Mouse (Mus musculus): Measurements from ENCODE around the gene Map3k3. TPM values are rescaled to one million over a fixed set of nuclear protein-coding genes. Genes with fewer than 3 reads are reported as not detected.
"Not testable (repeated sequence)": the region's sequence is repeated elsewhere in the genome, so short reads cannot be mapped to it uniquely, and the experiment has no call there.

The Map3k3 gene
- polyA plus RNA-seq, 2 experiments, result 33.3 to 48.5 TPM

DNA sequence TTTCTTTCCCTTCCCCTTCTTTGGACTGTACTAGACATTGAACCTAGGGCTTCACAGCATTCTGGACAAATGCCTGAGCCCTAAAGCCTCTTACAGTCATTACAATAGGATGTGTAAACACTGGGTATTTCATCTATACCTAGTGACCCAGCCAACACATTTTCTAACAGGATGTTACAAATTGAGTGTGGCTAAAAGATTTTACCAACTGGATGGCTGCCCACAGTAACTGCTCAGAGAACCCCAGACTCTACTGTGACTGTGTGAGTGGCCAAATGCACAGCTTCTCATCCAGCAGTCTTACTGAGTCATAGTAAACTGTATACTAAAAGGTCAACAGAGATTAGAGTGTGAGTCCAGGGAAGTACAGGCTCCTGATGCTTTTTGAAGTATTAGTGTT, 110.9 kb downstream of the Map3k3 start:
- no peak overlapping the region for H3K4me2 ChIP-seq (replicated peaks; ENCODE audit: low read depth, low read length, severe bottlenecking)
- no peak for TF ChIP-seq POLR2A (IDR thresholded peaks at IDR 0.05; ENCODE audit: borderline replicate concordance, extremely low read depth, insufficient read depth, insufficient read length)
- DNase-seq (ENCODE audit: low spot score) (no peak), ATAC-seq (ENCODE audit: low FRiP score, low read depth) (no peak)
- peaks cover 27% of the 10 kb centered on the region for H3K36me3 ChIP-seq (ENCODE audit: control insufficient read depth, insufficient read depth, low read length)
- no peak overlapping the region for H3K9ac ChIP-seq (ENCODE audit: low read depth, low read length, severe bottlenecking)
- no peak overlapping the region for H3K27ac ChIP-seq (replicated peaks; ENCODE audit: low read depth, low read length)
- H3K4me1 ChIP-seq (ENCODE audit: control insufficient read depth, insufficient read depth, low read length), result no peaks in the 10 kb centered on the region
- no peak overlapping the region for H3K4me3 ChIP-seq (replicated peaks; ENCODE audit: low read length)
- no peaks in the 10 kb centered on the region for H3K27me3 ChIP-seq (ENCODE audit: control insufficient read depth, insufficient read depth, low read length)
- H3K9me3 ChIP-seq (ENCODE audit: control insufficient read depth, low read length), result no peaks in the 10 kb centered on the region

DNA sequence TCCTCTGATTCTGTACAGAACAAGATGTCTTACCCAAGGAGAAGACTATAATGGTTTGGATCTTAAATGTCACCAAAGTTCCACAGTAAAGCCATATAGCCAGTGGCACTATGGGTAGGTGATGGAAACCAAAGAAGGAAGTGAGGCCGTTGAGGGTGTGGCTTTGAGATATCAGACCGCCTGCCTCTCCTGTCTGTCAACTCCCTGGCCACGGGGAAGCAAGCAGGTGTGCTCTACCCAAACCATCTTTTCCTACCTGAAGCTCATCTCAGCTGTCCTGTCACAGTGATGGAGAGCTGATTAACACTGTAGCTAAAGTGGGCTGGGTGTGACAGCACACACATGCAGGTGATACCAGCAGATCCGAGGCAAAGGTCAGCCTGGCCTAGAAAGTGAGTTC, 113.9 kb downstream of the Map3k3 start:
- 89% methylated on average over 4 of the region's 4 CpGs for WGBS
- no peak for ATAC-seq (ENCODE audit: low FRiP score, low read depth)
- DNase-seq (ENCODE audit: low spot score), result no peak
- H3K9me3 ChIP-seq (ENCODE audit: control insufficient read depth, low read length), result no peaks in the 10 kb centered on the region
- H3K27me3 ChIP-seq (ENCODE audit: control insufficient read depth, insufficient read depth, low read length), result no peaks in the 10 kb centered on the region
- H3K36me3 ChIP-seq (ENCODE audit: control insufficient read depth, insufficient read depth, low read length), result peaks cover 55% of the 10 kb centered on the region
- no peak overlapping the region for H3K4me3 ChIP-seq (replicated peaks; ENCODE audit: low read length)
- H3K4me2 ChIP-seq (replicated peaks; ENCODE audit: low read depth, low read length, severe bottlenecking), result no peak overlapping the region
- H3K27ac ChIP-seq (replicated peaks; ENCODE audit: low read depth, low read length), result no peak overlapping the region
- no peak overlapping the region for H3K9ac ChIP-seq (ENCODE audit: low read depth, low read length, severe bottlenecking)
- H3K4me1 ChIP-seq (ENCODE audit: control insufficient read depth, insufficient read depth, low read length), result no peaks in the 10 kb centered on the region
- TF ChIP-seq POLR2A (IDR thresholded peaks at IDR 0.05; ENCODE audit: borderline replicate concordance, extremely low read depth, insufficient read depth, insufficient read length), result no peak

DNA sequence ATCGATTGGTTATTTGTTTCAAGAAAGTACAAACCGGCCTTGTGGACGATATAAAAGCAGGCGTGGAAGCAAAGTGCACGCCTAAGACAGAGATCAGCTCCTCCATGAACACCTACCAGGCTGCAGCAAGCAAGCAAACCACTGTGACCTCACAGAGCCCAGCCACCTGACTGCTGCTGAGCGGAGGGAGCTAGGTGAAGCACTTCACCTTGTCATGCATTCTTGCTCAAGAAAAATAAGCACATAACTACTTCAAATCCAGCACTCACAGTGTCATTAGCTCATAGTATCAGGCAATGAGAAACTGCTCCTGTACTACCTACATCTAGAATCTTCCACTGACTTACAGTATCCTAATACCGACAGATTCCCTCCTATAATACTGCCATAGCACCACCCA, 115.6 kb downstream of the Map3k3 start:
- H3K9ac ChIP-seq (ENCODE audit: low read depth, low read length, severe bottlenecking); ATAC-seq (ENCODE audit: low FRiP score, low read depth); H3K27me3 ChIP-seq (ENCODE audit: control insufficient read depth, insufficient read depth, low read length); H3K27ac ChIP-seq (replicated peaks; ENCODE audit: low read depth, low read length); H3K4me1 ChIP-seq (ENCODE audit: control insufficient read depth, insufficient read depth, low read length); DNase-seq (ENCODE audit: low spot score); H3K9me3 ChIP-seq (ENCODE audit: control insufficient read depth, low read length); H3K4me3 ChIP-seq (replicated peaks; ENCODE audit: low read length); H3K4me2 ChIP-seq (replicated peaks; ENCODE audit: low read depth, low read length, severe bottlenecking): not testable (repeated sequence)
- WGBS, result 97% methylated on average over 7 of the region's 7 CpGs
- peaks cover 70% of the 10 kb centered on the region for H3K36me3 ChIP-seq (ENCODE audit: control insufficient read depth, insufficient read depth, low read length)

DNA sequence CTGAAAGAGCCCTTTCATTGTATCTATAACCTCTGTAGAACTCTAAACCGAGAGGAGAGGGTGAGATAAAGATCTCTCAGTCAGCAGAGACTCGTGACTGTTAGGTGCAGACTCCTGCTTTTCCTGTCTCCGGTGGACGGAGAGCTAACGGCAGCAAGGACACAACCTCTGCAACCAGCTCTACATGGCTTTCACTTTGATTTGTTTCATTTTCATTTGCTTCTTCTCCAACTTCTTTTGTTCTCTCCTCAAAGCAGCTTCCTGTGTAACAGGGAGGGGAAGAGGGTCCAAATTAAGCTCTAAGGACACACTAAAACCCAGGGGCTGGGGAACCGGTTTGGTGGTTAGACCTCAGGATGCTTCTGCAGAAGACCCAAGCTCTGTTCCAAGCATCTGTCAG, 116.3 kb downstream of the Map3k3 start:
- Histone ChIP-seq H3K4me2 (replicated peaks; ENCODE audit: low read depth, low read length, severe bottlenecking) (no peak overlapping the region), H3K4me1 (ENCODE audit: control insufficient read depth, insufficient read depth, low read length) (no peaks in the 10 kb centered on the region), H3K36me3 (ENCODE audit: control insufficient read depth, insufficient read depth, low read length) (peaks cover 77% of the 10 kb centered on the region), H3K27ac (replicated peaks; ENCODE audit: low read depth, low read length) (no peak overlapping the region), H3K4me3 (replicated peaks; ENCODE audit: low read length) (no peak overlapping the region), H3K27me3 (ENCODE audit: control insufficient read depth, insufficient read depth, low read length) (no peaks in the 10 kb centered on the region), H3K9ac (ENCODE audit: low read depth, low read length, severe bottlenecking) (no peak overlapping the region), H3K9me3 (ENCODE audit: control insufficient read depth, low read length) (no peaks in the 10 kb centered on the region)
- no peak for ATAC-seq (ENCODE audit: low FRiP score, low read depth)
- DNase-seq (ENCODE audit: low spot score), result no peak
- no peak for TF ChIP-seq POLR2A (IDR thresholded peaks at IDR 0.05; ENCODE audit: borderline replicate concordance, extremely low read depth, insufficient read depth, insufficient read length)
- WGBS, result 84% methylated on average over 6 of the region's 6 CpGs

DNA sequence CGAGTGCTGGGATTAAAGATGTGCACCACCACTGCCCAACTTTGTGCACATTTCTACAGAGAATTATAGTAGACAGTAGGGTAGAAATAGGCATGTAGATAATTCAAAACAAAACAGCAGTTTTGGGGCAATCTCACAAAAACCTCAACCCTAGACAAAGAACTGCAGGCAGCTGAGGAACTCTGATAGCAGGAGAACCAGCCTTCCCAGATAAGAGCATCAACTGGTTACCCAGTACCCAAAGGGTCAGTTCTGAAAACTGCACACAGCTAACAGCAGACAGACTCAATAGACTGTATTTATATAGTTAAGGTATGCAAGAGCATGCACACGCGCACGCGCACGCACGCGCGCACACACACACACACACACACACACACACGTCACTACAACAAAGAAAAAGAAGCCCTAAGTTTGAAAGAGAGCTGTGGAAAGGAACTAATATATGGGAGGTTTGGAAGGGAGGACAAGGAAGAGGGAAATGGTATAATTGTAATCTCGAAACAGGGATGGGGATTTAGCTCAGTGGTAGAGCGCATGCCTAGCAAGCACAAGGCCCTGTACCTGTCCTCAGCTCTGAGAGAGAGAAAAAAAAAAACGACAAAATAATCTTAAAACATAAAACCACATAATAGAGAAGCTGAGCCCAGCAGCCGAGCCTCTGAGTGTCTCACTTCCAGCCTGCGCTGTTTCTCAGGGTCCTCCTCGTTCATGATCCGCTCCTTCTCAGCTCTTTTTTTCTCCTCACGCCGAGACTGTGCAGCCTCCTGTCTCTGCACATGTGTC, 117.1 kb downstream of the Map3k3 start:
- Histone ChIP-seq H3K4me3 (replicated peaks; ENCODE audit: low read length) (no peak overlapping the region), H3K27ac (replicated peaks; ENCODE audit: low read depth, low read length) (no peak overlapping the region), H3K36me3 (ENCODE audit: control insufficient read depth, insufficient read depth, low read length) (peaks cover 82% of the 10 kb centered on the region), H3K9me3 (ENCODE audit: control insufficient read depth, low read length) (no peaks in the 10 kb centered on the region), H3K27me3 (ENCODE audit: control insufficient read depth, insufficient read depth, low read length) (no peaks in the 10 kb centered on the region), H3K4me2 (replicated peaks; ENCODE audit: low read depth, low read length, severe bottlenecking) (no peak overlapping the region), H3K4me1 (ENCODE audit: control insufficient read depth, insufficient read depth, low read length) (no peaks in the 10 kb centered on the region), H3K9ac (ENCODE audit: low read depth, low read length, severe bottlenecking) (no peak overlapping the region)
- no peak for TF ChIP-seq POLR2A (IDR thresholded peaks at IDR 0.05; ENCODE audit: borderline replicate concordance, extremely low read depth, insufficient read depth, insufficient read length)
- DNase-seq (ENCODE audit: low spot score) (no peak), ATAC-seq (ENCODE audit: low FRiP score, low read depth) (no peak)
- WGBS, result 93% methylated on average over 19 of the region's 19 CpGs

DNA sequence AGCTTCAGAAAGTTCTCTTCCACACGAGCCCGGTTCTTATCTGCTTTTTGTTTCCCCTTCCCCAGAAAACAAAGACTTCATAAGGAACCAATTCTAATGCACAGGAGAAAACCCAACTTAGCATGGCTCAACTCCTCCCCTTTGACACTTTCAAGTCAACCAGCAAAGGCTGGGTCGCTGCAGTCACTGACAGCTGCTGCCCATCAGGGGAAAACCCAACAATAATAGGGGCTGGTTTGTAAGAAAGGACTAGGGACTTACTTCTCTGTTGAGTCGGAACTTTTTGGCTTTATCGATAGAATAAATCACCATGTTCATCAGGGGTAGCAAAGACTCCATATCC, 117.7 kb downstream of the Map3k3 start, which contains the start of gene Strada:
Strada (minus strand) TSS at position 46 of the 343 bp plus-strand sequence.
- ATAC-seq (ENCODE audit: low FRiP score, low read depth), result no peak
- TF ChIP-seq POLR2A (IDR thresholded peaks at IDR 0.05; ENCODE audit: borderline replicate concordance, extremely low read depth, insufficient read depth, insufficient read length), result no peak
- H3K4me1 ChIP-seq (ENCODE audit: control insufficient read depth, insufficient read depth, low read length), result no peaks in the 10 kb centered on the region
- H3K27ac ChIP-seq (replicated peaks; ENCODE audit: low read depth, low read length), result no peak within 1 kb of the TSS
- H3K4me2 ChIP-seq (replicated peaks; ENCODE audit: low read depth, low read length, severe bottlenecking), result no peak within 1 kb of the TSS
- DNase-seq (ENCODE audit: low spot score), result no peak
- H3K4me3 ChIP-seq (replicated peaks; ENCODE audit: low read length), result no peak within 1 kb of the TSS
- no peaks in the 10 kb centered on the region for H3K27me3 ChIP-seq (ENCODE audit: control insufficient read depth, insufficient read depth, low read length)
- H3K9ac ChIP-seq (ENCODE audit: low read depth, low read length, severe bottlenecking), result no peak within 1 kb of the TSS
- WGBS, result 94% methylated on average over 5 of the region's 5 CpGs
- H3K9me3 ChIP-seq (ENCODE audit: control insufficient read depth, low read length), result no peaks in the 10 kb centered on the region
- peaks cover 82% of the 10 kb centered on the region for H3K36me3 ChIP-seq (ENCODE audit: control insufficient read depth, insufficient read depth, low read length)

Other genes with a start within 250 kb of the Map3k3 start
- gene Cyb561, start 131.3 kb upstream of the Map3k3 start, polyA plus RNA-seq (2012; rRNA removed), result 7.6 and 9.1 TPM in 2 replicates
- 15.8 and 17.7 TPM in 2 replicates for gene Cyb561, start 131.3 kb upstream of the Map3k3 start, polyA plus RNA-seq (2014; fragmentation: Nextera tagmentation; extraction: Ambion mirVana)
- gene Ace, start 116.7 kb upstream of the Map3k3 start, polyA plus RNA-seq (2012; rRNA removed), result 1.4 and 1.5 TPM in 2 replicates
- 1.1 and 1.2 TPM in 2 replicates for gene Ace, start 116.7 kb upstream of the Map3k3 start, polyA plus RNA-seq (2014; fragmentation: Nextera tagmentation; extraction: Ambion mirVana)
- not detected in 2 replicates for gene Ace3, start 89.9 kb upstream of the Map3k3 start, polyA plus RNA-seq (2012; rRNA removed)
- gene Ace3, start 89.9 kb upstream of the Map3k3 start, polyA plus RNA-seq (2014; fragmentation: Nextera tagmentation; extraction: Ambion mirVana), result not detected in 2 replicates
- gene Kcnh6, start 76.5 kb upstream of the Map3k3 start, polyA plus RNA-seq (2012; rRNA removed), result 0.20 and 0.32 TPM in 2 replicates
- 0.23 and 0.32 TPM in 2 replicates for gene Kcnh6, start 76.5 kb upstream of the Map3k3 start, polyA plus RNA-seq (2014; fragmentation: Nextera tagmentation; extraction: Ambion mirVana)
- 63.0 and 75.6 TPM in 2 replicates for gene Dcaf7, start 47.7 kb upstream of the Map3k3 start, polyA plus RNA-seq (2012; rRNA removed)
- gene Dcaf7, start 47.7 kb upstream of the Map3k3 start, polyA plus RNA-seq (2014; fragmentation: Nextera tagmentation; extraction: Ambion mirVana), result 63.3 and 71.6 TPM in 2 replicates
- gene Taco1, start 18.6 kb upstream of the Map3k3 start, polyA plus RNA-seq (2012; rRNA removed), result 14.5 and 15.1 TPM in 2 replicates
- gene Taco1, start 18.6 kb upstream of the Map3k3 start, polyA plus RNA-seq (2014; fragmentation: Nextera tagmentation; extraction: Ambion mirVana), result 7.4 and 7.8 TPM in 2 replicates
- not detected in 2 replicates for gene Gm10840, start 76.2 kb downstream of the Map3k3 start, polyA plus RNA-seq (2012; rRNA removed)
- not detected in 2 replicates for gene Gm10840, start 76.2 kb downstream of the Map3k3 start, polyA plus RNA-seq (2014; fragmentation: Nextera tagmentation; extraction: Ambion mirVana)
- 148 and 169 TPM in 2 replicates for gene Limd2, start 76.2 kb downstream of the Map3k3 start, polyA plus RNA-seq (2012; rRNA removed)
- gene Limd2, start 76.2 kb downstream of the Map3k3 start, polyA plus RNA-seq (2014; fragmentation: Nextera tagmentation; extraction: Ambion mirVana), result 237 and 260 TPM in 2 replicates
- 46.8 and 62.2 TPM in 2 replicates for gene Strada, start 117.6 kb downstream of the Map3k3 start, polyA plus RNA-seq (2012; rRNA removed)
- gene Strada, start 117.6 kb downstream of the Map3k3 start, polyA plus RNA-seq (2014; fragmentation: Nextera tagmentation; extraction: Ambion mirVana), result 24.0 and 28.5 TPM in 2 replicates
- 43.6 and 48.8 TPM in 2 replicates for gene Ccdc47, start 131.7 kb downstream of the Map3k3 start, polyA plus RNA-seq (2012; rRNA removed)
- 63.7 and 66.1 TPM in 2 replicates for gene Ccdc47, start 131.7 kb downstream of the Map3k3 start, polyA plus RNA-seq (2014; fragmentation: Nextera tagmentation; extraction: Ambion mirVana)
- gene Ddx42, start 132.3 kb downstream of the Map3k3 start, polyA plus RNA-seq (2012; rRNA removed), result 35.3 and 50.4 TPM in 2 replicates
- gene Ddx42, start 132.3 kb downstream of the Map3k3 start, polyA plus RNA-seq (2014; fragmentation: Nextera tagmentation; extraction: Ambion mirVana), result 63.9 and 73.3 TPM in 2 replicates
- gene Ftsj3, start 171.5 kb downstream of the Map3k3 start, polyA plus RNA-seq (2012; rRNA removed), result 36.4 and 43.8 TPM in 2 replicates
- 54.6 and 55.8 TPM in 2 replicates for gene Ftsj3, start 171.5 kb downstream of the Map3k3 start, polyA plus RNA-seq (2014; fragmentation: Nextera tagmentation; extraction: Ambion mirVana)
- 123 and 186 TPM in 2 replicates for gene Psmc5, start 171.5 kb downstream of the Map3k3 start, polyA plus RNA-seq (2012; rRNA removed)
- gene Psmc5, start 171.5 kb downstream of the Map3k3 start, polyA plus RNA-seq (2014; fragmentation: Nextera tagmentation; extraction: Ambion mirVana), result 244 and 253 TPM in 2 replicates
- 184 and 203 TPM in 2 replicates for gene Smarcd2, start 188.4 kb downstream of the Map3k3 start, polyA plus RNA-seq (2012; rRNA removed)
- gene Smarcd2, start 188.4 kb downstream of the Map3k3 start, polyA plus RNA-seq (2014; fragmentation: Nextera tagmentation; extraction: Ambion mirVana), result 114 and 130 TPM in 2 replicates
- 0.78 and 1.0 TPM in 2 replicates for gene Tcam1, start 192.1 kb downstream of the Map3k3 start, polyA plus RNA-seq (2012; rRNA removed)
- gene Tcam1, start 192.1 kb downstream of the Map3k3 start, polyA plus RNA-seq (2014; fragmentation: Nextera tagmentation; extraction: Ambion mirVana), result 0.22 and 0.66 TPM in 2 replicates
- not detected in 2 replicates for gene Gh, start 217.3 kb downstream of the Map3k3 start, polyA plus RNA-seq (2012; rRNA removed)
- gene Gh, start 217.3 kb downstream of the Map3k3 start, polyA plus RNA-seq (2014; fragmentation: Nextera tagmentation; extraction: Ambion mirVana), result not detected in 2 replicates
- 2.6 and 2.7 TPM in 2 replicates for gene Cd79b, start 230.1 kb downstream of the Map3k3 start, polyA plus RNA-seq (2012; rRNA removed)
- 3.0 and 5.0 TPM in 2 replicates for gene Cd79b, start 230.1 kb downstream of the Map3k3 start, polyA plus RNA-seq (2014; fragmentation: Nextera tagmentation; extraction: Ambion mirVana)

All from limb, embryonic 14.5 days (tissue).